Mouse (Mus musculus): Measurements from ENCODE around the gene Pi4ka. TPM values are rescaled to one million over a fixed set of nuclear protein-coding genes. Genes with fewer than 3 reads are reported as not detected.

Gene Pi4ka
- total RNA-seq, 1 experiment, result 42.5 TPM

DNA sequence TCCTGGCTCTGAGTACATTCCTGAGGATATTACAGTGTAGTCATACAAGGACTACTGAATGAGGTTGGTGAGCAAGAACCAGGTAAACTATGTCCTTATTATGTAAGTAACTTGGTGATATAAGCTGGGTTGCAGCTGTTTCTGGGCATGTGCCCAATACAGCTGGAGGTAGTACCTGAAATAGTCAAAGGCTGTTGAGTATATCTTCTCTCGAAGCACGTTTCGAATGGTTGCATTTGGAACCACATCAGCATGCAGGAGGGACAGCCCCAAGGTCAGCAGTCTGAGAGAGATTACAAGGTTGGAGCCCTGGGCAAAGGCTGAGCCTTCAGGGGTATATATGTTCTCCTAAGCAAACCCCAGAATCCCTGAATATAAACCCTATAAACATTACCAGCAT, 105.3 kb downstream of the Pi4ka start:
- Histone ChIP-seq H3K4me3 (ENCODE audit: insufficient read depth in 1 of 2, low read depth in 1 of 2, low read length in 2 of 2, poor library complexity in 1 of 2, severe bottlenecking in 1 of 2) (no peak overlapping the region), H3K4me1 (ENCODE audit: control insufficient read depth in 2 of 2, insufficient read depth in 2 of 2, low read length in 2 of 2, poor library complexity in 1 of 2) (no peaks in the 10 kb centered on the region), H3K9ac (ENCODE audit: insufficient read depth, low read depth, low read length, poor library complexity, severe bottlenecking) (no peak overlapping the region), H3K9me3 (ENCODE audit: control insufficient read depth, insufficient read depth, low read depth, low read length) (no peaks in the 10 kb centered on the region), H3K36me3 (ENCODE audit: control insufficient read depth, insufficient read depth, low read length, poor library complexity, severe bottlenecking) (peaks cover 18% of the 10 kb centered on the region; the same call in 1 of the 2 replicates), H3K27ac (ENCODE audit: insufficient read depth, low read depth, low read length, poor library complexity, severe bottlenecking) (no peak overlapping the region)
- TF ChIP-seq MAFK (IDR thresholded peaks at IDR 0.05; ENCODE audit: insufficient read depth, low read depth, low read length) (no peak), ZC3H11A (IDR thresholded peaks at IDR 0.05; ENCODE audit: borderline replicate concordance, low read depth, low read length) (no peak), ZNF384 (IDR thresholded peaks at IDR 0.05; ENCODE audit: low read depth, low read length) (no peak), HCFC1 (IDR thresholded peaks at IDR 0.05; ENCODE audit: borderline replicate concordance, insufficient read depth, low read length) (no peak), CHD2 (IDR thresholded peaks at IDR 0.05; ENCODE audit: low read depth, low read length) (no peak)
- in situ Hi-C loops (cut with MboI; ENCODE audit: low sequenced_read_pairs in 2 of 2, unreplicated experiment in 2 of 2), result no loop called here
- no peak for DNase-seq (ENCODE audit: low read depth, low spot score)

DNA sequence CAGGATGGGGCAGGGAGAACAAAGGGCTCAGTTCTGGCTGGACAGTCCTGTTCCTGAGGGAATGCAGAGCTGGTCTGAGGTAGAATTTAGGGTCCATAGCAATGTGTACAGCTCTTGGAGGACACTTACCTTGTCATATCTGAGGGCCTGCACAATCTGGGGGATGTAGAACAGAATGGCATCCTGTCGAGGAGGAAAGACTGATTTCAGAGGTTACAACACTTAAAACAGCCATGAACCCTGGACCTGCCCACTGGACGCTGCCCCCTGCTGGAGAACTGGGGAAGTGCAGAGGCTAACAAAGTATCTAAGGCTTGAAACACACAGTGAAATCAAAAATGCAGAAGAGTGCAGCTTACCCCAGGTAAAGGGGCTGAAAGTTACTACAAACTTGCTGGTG, 113.4 kb downstream of the Pi4ka start:
- no peak overlapping the region for H3K4me3 ChIP-seq (ENCODE audit: insufficient read depth in 1 of 2, low read depth in 1 of 2, low read length in 2 of 2, poor library complexity in 1 of 2, severe bottlenecking in 1 of 2)
- H3K4me1 ChIP-seq (ENCODE audit: control insufficient read depth in 2 of 2, insufficient read depth in 2 of 2, low read length in 2 of 2, poor library complexity in 1 of 2), result no peaks in the 10 kb centered on the region
- H3K9me3 ChIP-seq (ENCODE audit: control insufficient read depth, insufficient read depth, low read depth, low read length), result no peaks in the 10 kb centered on the region
- H3K9ac ChIP-seq (ENCODE audit: insufficient read depth, low read depth, low read length, poor library complexity, severe bottlenecking), result no peak overlapping the region
- H3K36me3 ChIP-seq (ENCODE audit: control insufficient read depth, insufficient read depth, low read length, poor library complexity, severe bottlenecking), result peaks cover 21% of the 10 kb centered on the region
- in situ Hi-C loops (cut with MboI; ENCODE audit: low sequenced_read_pairs in 2 of 2, unreplicated experiment in 2 of 2), result no loop called here
- peak; percentile 58 for DNase-seq (ENCODE audit: low read depth, low spot score)
- no peak overlapping the region for H3K27ac ChIP-seq (ENCODE audit: insufficient read depth, low read depth, low read length, poor library complexity, severe bottlenecking)
- TF ChIP-seq ZC3H11A (IDR thresholded peaks at IDR 0.05; ENCODE audit: borderline replicate concordance, low read depth, low read length) (peak; percentile 37; the same call in 1 of the 2 replicates), CHD2 (IDR thresholded peaks at IDR 0.05; ENCODE audit: low read depth, low read length) (no peak)

DNA sequence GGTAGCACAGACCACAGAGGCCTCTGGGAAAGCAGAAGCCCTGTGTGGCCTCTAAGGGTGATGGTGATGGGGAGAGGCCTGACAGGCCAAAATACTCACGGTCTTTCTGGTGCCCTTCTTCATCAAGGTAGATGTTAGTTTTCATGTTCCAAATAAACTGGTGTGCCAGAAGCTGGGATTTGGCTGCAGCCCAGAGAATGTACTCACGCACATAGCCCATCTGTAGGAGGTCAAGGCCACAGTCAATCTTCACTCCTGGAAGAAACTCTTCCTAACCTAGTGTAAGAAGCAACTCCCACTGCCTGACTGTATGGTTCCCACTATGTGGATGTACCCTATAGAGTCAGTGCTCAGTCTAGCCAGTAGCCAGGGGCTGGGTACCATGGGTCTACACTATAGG, 115.1 kb downstream of the Pi4ka start:
- no peak for DNase-seq (ENCODE audit: low read depth, low spot score)
- in situ Hi-C loops (cut with MboI; ENCODE audit: low sequenced_read_pairs in 2 of 2, unreplicated experiment in 2 of 2), result no loop called here
- no peak overlapping the region for H3K9ac ChIP-seq (ENCODE audit: insufficient read depth, low read depth, low read length, poor library complexity, severe bottlenecking)
- no peaks in the 10 kb centered on the region for H3K4me1 ChIP-seq (ENCODE audit: control insufficient read depth in 2 of 2, insufficient read depth in 2 of 2, low read length in 2 of 2, poor library complexity in 1 of 2)
- H3K9me3 ChIP-seq (ENCODE audit: control insufficient read depth, insufficient read depth, low read depth, low read length), result no peaks in the 10 kb centered on the region
- peaks cover 14% of the 10 kb centered on the region for H3K36me3 ChIP-seq (ENCODE audit: control insufficient read depth, insufficient read depth, low read length, poor library complexity, severe bottlenecking)
- H3K27ac ChIP-seq (ENCODE audit: insufficient read depth, low read depth, low read length, poor library complexity, severe bottlenecking), result no peak overlapping the region
- TF ChIP-seq MAFK (IDR thresholded peaks at IDR 0.05; ENCODE audit: insufficient read depth, low read depth, low read length), result no peak
- no peak for TF ChIP-seq CHD2 (IDR thresholded peaks at IDR 0.05; ENCODE audit: low read depth, low read length)
- no peak for TF ChIP-seq ZC3H11A (IDR thresholded peaks at IDR 0.05; ENCODE audit: borderline replicate concordance, low read depth, low read length)
- no peak for TF ChIP-seq ZNF384 (IDR thresholded peaks at IDR 0.05; ENCODE audit: low read depth, low read length)
- no peak for TF ChIP-seq HCFC1 (IDR thresholded peaks at IDR 0.05; ENCODE audit: borderline replicate concordance, insufficient read depth, low read length)
- H3K4me3 ChIP-seq (ENCODE audit: insufficient read depth in 1 of 2, low read depth in 1 of 2, low read length in 2 of 2, poor library complexity in 1 of 2, severe bottlenecking in 1 of 2), result no peak overlapping the region

DNA sequence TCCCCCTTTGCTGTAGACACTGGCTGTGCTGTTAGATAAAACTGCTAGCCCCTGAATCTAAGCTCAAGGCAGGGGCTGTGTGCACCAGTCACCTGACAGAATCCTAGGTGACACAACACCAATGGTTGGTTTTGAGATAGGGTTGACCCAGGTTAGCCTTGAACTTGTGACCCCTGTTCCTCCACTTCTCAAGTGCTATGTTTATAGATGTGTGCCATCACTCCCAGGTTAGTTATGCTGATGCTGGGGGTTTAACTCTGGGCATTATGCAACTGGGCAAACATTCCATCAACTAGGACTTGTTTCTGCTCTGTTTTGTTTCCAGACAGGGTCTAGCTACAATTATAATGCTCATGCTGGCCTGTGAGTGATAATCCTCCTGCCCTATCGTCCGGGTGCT, 119.0 kb downstream of the Pi4ka start:
- in situ Hi-C loops (cut with MboI; ENCODE audit: low sequenced_read_pairs in 2 of 2, unreplicated experiment in 2 of 2), result loop anchor here in 1 of 2 experiments (10.0 kb wide), 1 partner anchor 152 kb away; the partner anchor contains the start of gene Sdf2l1
- Histone ChIP-seq H3K27ac (ENCODE audit: insufficient read depth, low read depth, low read length, poor library complexity, severe bottlenecking) (no peak overlapping the region), H3K36me3 (ENCODE audit: control insufficient read depth, insufficient read depth, low read length, poor library complexity, severe bottlenecking) (peaks cover 28% of the 10 kb centered on the region), H3K9me3 (ENCODE audit: control insufficient read depth, insufficient read depth, low read depth, low read length) (no peaks in the 10 kb centered on the region), H3K9ac (ENCODE audit: insufficient read depth, low read depth, low read length, poor library complexity, severe bottlenecking) (no peak overlapping the region), H3K4me1 (ENCODE audit: control insufficient read depth in 2 of 2, insufficient read depth in 2 of 2, low read length in 2 of 2, poor library complexity in 1 of 2) (no peaks in the 10 kb centered on the region), H3K4me3 (ENCODE audit: insufficient read depth in 1 of 2, low read depth in 1 of 2, low read length in 2 of 2, poor library complexity in 1 of 2, severe bottlenecking in 1 of 2) (no peak overlapping the region)
- DNase-seq (ENCODE audit: low read depth, low spot score), result no peak
- no peak for TF ChIP-seq CHD2 (IDR thresholded peaks at IDR 0.05; ENCODE audit: low read depth, low read length)
- TF ChIP-seq ZNF384 (IDR thresholded peaks at IDR 0.05; ENCODE audit: low read depth, low read length), result no peak
- TF ChIP-seq MAFK (IDR thresholded peaks at IDR 0.05; ENCODE audit: insufficient read depth, low read depth, low read length), result no peak

DNA sequence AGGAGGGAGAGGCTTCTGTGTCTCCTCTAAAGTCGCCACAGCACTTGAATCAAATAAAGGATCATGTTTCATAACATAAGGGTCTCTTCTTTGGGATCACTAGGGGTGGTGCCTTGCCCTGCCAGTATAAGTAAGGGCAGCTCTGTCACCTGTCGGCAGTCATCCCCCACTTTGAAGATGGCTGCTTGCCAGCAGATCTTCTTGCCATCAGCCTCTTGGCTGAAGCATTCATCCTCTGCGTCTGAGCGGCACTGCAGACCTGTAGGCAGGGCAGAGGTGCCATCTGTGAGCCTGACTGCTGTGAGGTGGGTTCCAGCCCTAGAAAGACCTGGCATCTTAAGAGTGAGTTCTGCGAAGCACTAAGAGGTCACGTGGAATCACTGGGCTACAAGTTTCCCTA, 123.0 kb downstream of the Pi4ka start:
- TF ChIP-seq MAFK (IDR thresholded peaks at IDR 0.05; ENCODE audit: insufficient read depth, low read depth, low read length), result no peak
- no peak for TF ChIP-seq ZNF384 (IDR thresholded peaks at IDR 0.05; ENCODE audit: low read depth, low read length)
- no peak for TF ChIP-seq ZC3H11A (IDR thresholded peaks at IDR 0.05; ENCODE audit: borderline replicate concordance, low read depth, low read length)
- Histone ChIP-seq H3K4me3 (ENCODE audit: insufficient read depth in 1 of 2, low read depth in 1 of 2, low read length in 2 of 2, poor library complexity in 1 of 2, severe bottlenecking in 1 of 2) (no peak overlapping the region), H3K9me3 (ENCODE audit: control insufficient read depth, insufficient read depth, low read depth, low read length) (no peaks in the 10 kb centered on the region), H3K36me3 (ENCODE audit: control insufficient read depth, insufficient read depth, low read length, poor library complexity, severe bottlenecking) (peaks cover 33% of the 10 kb centered on the region), H3K9ac (ENCODE audit: insufficient read depth, low read depth, low read length, poor library complexity, severe bottlenecking) (no peak overlapping the region), H3K4me1 (ENCODE audit: control insufficient read depth in 2 of 2, insufficient read depth in 2 of 2, low read length in 2 of 2, poor library complexity in 1 of 2) (no peaks in the 10 kb centered on the region), H3K27ac (ENCODE audit: insufficient read depth, low read depth, low read length, poor library complexity, severe bottlenecking) (no peak overlapping the region)
- DNase-seq (ENCODE audit: low read depth, low spot score), result no peak
- in situ Hi-C loops (cut with MboI; ENCODE audit: low sequenced_read_pairs in 2 of 2, unreplicated experiment in 2 of 2), result loop anchor here in 1 of 2 experiments (10.0 kb wide), 1 partner anchor 148 kb away; the partner anchor contains the start of gene Sdf2l1
